Comparison of ENCODE assay signal across 11 mouse cellular contexts in genomic region chr8:113872436-113872835, GRCm38 (mm10). TPM values are rescaled to one million over a fixed set of nuclear protein-coding genes. Genes with fewer than 3 reads are reported as not detected.
"Had no signal": no experiment of that assay in that cellular context is flagged by ENCODE, and none has a peak within 500 bp of the region (broad histone marks: within the 10 kb centered on the region; RNA-seq: fewer than 3 reads in every experiment).

No protein-coding gene starts in this region.

- ATAC-seq: intestine, postnatal 0 days had no signal

- DNase-seq: kidney, adult 2 months; kidney, postnatal 25 days; liver, embryonic 13.5 days; lung, adult 2 months; lung, postnatal 14 days; lung, postnatal 4 days; midbrain, embryonic 14.5 days; thymus, postnatal 25 days had no signal

RNA-seq across cellular contexts. Expression of gene Adamts18, which starts 23.9 kb away (rescaled TPM):
- total RNA-seq: megakaryocyte progenitor cell, adult 5-6 weeks; megakaryocyte-erythroid progenitor cell, adult 5-6 weeks had no signal
